Mouse (Mus musculus) ovary, postnatal 36 days (tissue): ENCODE measurements around the gene Klf7.

Source experiments
- DNase-seq: peaks from one replicate; pipeline ENCODE4 v3.0.0; 2022; ENCODE audit warnings: low spot score, mixed read lengths

The Klf7 gene

GRCm38 (mm10) chr1:64066320-64067254 lies 55.5 kb downstream of the Klf7 start:
- no peak for DNase-seq

- DNase-seq = no peak
These were observed 60.6 kb downstream of the Klf7 start for GRCm38 (mm10) chr1:64061488-64061887.

- DNase-seq = no peak
These were observed 61.2 kb downstream of the Klf7 start for GRCm38 (mm10) chr1:64060699-64061454.

GRCm38 (mm10) chr1:64060116-64060515 lies 62.0 kb downstream of the Klf7 start:
- DNase-seq = no peak

- DNase-seq = no peak
These were observed 65.5 kb downstream of the Klf7 start for GRCm38 (mm10) chr1:64056541-64056940.

DNA sequence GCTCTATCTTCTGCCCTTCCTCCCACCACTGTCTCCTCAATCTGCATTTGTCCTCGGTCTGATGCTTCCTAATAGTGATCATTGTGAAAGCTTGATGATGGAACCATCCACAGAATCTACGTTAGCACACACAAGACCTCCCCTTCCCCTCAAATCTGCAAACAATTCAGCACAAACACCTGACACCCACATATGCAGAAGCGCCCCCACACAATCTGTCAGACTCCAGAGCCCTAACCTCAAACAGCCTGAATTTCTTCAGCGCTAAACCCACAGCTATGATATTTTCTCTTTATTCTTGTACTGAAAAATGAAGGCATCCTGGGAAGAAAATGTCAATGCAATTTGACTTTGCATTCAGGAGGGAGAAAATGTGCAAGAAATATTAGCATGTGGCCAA lies 66.1 kb downstream of the Klf7 start:
- no peak for DNase-seq

DNA sequence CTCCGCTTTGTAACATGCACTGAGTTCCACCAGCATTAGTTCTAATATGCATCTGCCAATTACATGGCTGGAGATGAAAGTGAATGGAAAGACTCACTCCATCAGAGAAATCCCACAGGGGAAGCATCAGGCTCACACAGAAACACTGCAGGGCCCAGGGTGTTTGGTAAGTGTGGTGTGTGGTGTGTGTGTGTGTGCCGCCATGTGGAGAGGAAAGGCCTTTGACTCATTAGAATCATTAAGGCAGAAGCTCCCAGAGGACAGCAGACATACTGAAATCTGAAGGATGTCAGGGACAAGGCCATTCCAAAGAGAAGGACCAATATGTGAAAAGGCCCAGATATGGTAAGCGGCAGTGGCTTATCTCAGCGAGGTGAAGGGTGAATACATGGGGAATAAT lies 66.9 kb downstream of the Klf7 start:
- DNase-seq = no peak

DNA sequence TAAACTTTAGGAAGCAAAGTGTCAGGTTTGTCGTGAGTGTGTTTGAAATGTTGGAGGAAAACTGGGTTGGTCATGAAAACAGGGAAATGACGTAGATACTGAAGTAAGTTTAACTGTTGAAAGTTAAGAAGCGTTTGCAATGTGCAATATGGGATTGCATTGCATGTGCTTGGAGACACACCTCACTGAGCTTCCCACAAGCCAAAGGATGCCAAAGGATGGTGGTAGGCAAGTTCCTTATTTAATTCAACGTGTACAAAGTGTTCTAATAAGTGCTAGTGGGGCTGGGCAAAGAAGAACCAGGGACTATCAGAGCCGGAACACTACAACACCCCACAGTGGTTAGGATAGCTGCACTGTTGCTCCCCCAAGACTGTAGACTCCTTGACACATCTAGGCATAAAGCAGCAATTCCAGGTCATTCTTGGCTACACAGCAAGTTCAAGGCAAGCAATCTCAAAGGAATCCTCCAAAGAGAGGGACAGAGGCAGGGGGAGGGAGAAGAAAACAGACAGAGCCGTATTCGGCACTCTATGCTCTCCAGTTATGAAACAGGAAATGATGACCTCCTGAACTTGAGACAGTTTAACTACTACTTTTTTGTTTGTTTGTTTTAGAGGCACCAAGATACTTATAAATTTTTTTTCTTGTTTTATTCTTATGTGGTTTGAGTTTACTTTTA lies 69.9 kb downstream of the Klf7 start:
- no peak for DNase-seq

DNA sequence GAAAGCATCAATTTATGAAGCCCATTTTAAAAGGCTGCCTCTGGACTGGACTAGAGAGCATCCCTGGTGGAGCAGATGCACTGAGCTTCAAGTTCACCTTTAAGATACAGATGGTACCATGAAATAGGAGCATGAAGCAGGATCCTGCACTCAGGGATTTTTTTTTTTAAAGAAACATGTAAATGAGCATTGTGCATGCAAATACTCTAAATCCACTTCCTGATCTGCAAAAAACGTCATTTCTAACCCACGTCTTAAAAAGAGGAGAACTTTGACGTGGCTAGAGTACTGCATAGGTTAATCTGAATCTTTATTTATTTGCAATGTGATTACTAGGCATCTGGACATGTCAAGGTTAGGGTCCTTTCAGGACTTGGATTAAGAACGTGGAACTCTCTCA lies 73.5 kb downstream of the Klf7 start:
- no peak for DNase-seq

- DNase-seq = no peak
These were observed 75.3 kb downstream of the Klf7 start for GRCm38 (mm10) chr1:64046802-64047156.

DNA sequence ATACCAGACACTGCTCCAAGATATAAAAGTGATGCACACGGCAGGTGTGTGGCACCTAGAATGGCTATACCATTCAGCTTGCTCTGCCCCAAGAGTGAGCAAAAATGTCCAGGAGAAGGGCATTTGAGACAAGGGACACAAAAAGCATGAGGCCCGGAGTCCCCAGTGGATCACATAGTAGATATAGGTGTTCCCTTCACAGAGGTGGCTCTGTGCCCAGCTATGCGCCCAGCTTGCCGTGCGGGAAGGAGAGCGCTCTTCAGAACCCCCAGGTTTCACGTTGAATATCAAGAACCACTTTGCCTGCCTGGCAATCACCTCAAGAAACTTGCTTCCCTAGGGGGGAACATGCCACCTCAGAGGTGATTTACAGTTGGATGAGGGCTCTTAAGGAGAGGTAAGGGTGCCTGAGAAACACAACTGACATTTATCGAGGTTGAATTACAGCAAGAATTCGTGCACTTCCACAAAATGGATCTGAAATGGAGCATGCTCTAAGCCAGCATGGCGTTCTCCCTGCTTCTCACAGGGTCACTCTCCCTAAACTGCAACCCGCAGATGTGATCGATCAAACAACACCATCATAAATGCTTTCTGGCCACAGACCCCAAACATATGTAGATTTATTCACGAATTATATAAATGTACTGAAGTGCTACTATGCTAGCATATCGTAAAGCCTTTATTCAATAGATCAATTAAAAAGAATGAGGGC lies 75.8 kb downstream of the Klf7 start:
- no peak for DNase-seq

- DNase-seq = no peak
These were observed 77.5 kb downstream of the Klf7 start for GRCm38 (mm10) chr1:64044577-64044976.

GRCm38 (mm10) chr1:64040831-64041383 lies 81.2 kb downstream of the Klf7 start:
- DNase-seq = no peak

- no peak for DNase-seq
These were observed 81.9 kb downstream of the Klf7 start for GRCm38 (mm10) chr1:64040061-64040686.

DNA sequence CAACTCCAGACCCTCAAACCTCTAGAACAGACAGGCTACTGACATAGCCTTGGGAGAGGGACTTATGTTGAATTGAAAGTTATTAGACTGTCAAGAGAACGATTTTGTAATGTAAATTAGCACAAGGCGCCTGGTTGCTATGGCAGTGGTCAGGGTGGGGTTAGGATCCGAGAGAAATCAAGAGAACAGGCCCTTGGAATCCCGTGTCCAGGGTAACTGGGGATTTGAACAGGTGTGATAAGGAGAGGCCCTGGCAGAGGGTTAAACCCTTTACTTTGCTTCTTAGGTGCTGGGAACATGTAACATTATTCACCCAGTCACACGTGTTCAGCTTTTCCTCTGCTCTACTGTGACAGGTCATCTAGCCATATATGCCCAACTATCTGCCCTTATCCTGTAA lies 83.7 kb downstream of the Klf7 start:
- DNase-seq = no peak

- no peak for DNase-seq
These were observed 84.3 kb downstream of the Klf7 start for GRCm38 (mm10) chr1:64037800-64038199.

GRCm38 (mm10) chr1:64036881-64037452 lies 85.1 kb downstream of the Klf7 start:
- DNase-seq = no peak

- no peak for DNase-seq
These were observed 86.3 kb downstream of the Klf7 start for GRCm38 (mm10) chr1:64035804-64036203.

- no peak for DNase-seq
These were observed 86.8 kb downstream of the Klf7 start for GRCm38 (mm10) chr1:64035087-64035791.
